Mouse (Mus musculus): ENCODE measurements at regions not wholly inside any gene's neighbourhood (a gene's known extent, or its start where the extent isn't known, plus 50 kb on each side); places are given as distances from the start of the nearest gene placed in this dataset.

GRCm38 (mm10) chrX:19167121-19167853, 313.8 kb downstream of the Tex13c3 start:
- TF ChIP-seq CTCF (IDR thresholded peaks at IDR 0.05; ENCODE audit: low read depth) (no peak), EP300 (optimal IDR thresholded peaks at IDR 0.05) (no peak)

All from stomach, postnatal 0 days (tissue).